Mouse (Mus musculus): Measurements from ENCODE around the gene Nrxn3.

The Nrxn3 gene

GRCm38 (mm10) chr12:89976648-89977047, 1254.0 kb downstream of the Nrxn3 start:
- DNase-seq: no peak

GRCm38 (mm10) chr12:89977479-89977878, 1254.8 kb downstream of the Nrxn3 start:
- no peak for DNase-seq

DNA sequence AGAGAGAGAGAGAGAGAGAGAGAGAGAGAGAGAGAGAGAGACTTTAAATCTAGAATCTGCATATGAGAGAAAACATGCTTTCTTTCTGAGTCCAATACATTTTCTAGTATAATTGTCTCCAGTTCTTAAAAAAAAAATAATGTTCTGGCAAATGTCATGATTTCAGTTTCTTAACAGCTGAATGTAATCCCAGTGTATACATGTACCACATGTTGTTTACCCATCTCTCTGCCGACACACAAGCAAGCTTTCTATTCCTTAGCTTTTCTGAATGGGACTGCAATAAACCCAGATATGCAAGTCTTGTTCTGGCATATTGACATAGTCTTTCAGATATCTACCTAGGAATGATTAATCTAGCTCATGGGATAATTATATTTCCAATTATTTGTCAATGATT, 1256.5 kb downstream of the Nrxn3 start:
- no peak for DNase-seq

DNA sequence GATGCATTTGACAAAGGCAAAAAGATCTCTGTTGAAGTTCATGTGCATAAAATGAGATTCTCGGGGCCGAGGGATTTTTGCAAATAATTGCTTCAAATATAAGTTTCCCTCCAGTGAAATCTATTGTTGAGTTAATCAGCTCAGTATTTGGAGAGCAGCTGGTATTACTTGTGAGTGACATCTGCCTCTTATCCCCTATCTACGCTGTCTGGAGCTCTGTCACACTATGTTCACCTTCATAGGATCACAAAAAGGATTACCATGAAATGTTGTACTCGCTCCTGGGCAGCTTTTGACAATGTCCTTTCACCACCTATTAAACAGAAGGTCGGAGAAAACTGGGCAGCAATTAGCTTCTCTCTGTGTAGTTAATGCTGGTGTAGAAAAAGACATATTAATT, 1259.8 kb downstream of the Nrxn3 start:
- DNase-seq: no peak

GRCm38 (mm10) chr12:89983399-89983798, 1260.7 kb downstream of the Nrxn3 start:
- no peak for DNase-seq

DNA sequence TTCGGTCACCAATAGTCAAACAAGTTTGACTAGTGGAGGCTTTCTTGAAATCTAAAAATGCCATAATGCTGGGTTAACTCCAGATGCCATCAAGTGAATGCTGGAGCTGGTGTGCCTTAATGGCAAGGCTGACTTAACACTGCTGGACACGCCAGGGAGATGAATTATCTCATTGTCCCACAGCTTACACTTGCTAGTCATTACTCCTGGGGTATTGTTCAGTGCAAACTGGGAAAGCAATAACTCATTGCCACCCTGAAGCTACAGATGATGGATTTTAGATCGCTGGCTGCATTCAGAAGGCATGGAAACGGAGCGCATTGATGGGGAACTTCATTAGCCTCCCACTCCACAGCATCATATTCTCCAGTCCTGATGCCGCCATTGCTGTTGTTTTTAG, 1263.5 kb downstream of the Nrxn3 start:
- DNase-seq: no peak

- no peak for DNase-seq
Measured at GRCm38 (mm10) chr12:89993273-89993672, 1270.6 kb downstream of the Nrxn3 start.

- no peak for DNase-seq
Measured at GRCm38 (mm10) chr12:89995392-89995791, 1272.7 kb downstream of the Nrxn3 start.

- no peak for DNase-seq
Measured at GRCm38 (mm10) chr12:90010280-90010679, 1287.6 kb downstream of the Nrxn3 start.

DNA sequence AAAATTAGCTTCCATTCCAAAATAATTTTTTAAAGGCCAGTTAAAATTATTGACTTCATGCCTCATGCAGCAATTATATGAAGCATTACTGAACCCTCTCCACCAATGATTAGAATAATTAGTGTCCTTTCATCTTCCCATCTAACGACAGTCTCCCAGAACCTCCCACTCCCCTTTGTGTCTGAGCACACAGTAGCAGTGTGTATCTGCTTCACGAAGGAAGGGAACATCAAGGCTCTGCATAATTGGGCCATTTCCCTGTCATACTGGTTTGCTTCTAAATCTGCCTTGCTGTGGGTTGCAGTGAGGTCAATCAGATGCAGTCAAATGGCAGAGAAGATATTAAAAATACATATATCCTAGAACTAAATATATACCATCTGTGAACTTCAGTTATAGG, 1291.3 kb downstream of the Nrxn3 start:
- DNase-seq: no peak

DNA sequence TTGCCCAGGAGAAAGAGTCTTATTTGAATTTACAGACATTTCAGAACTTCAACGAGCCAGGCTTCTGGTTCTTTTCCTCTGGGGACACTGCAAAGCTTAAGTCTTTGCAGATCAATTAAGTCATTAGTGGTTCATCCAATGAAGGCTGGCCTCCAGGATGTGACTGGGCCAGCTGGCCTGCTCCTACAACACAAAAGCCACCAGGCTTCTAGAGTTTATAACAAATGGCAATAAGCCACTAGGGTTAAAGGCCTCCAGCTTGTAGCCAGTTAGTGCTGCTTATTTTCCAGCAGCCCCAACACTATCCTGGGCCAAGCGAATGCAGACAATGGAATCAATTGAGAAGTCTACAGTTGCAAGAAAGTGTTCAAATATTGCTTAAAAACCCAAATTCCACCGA, 1304.3 kb downstream of the Nrxn3 start:
- peak; percentile 2 for DNase-seq

- no peak for DNase-seq
Measured at GRCm38 (mm10) chr12:90041038-90041437, 1318.4 kb downstream of the Nrxn3 start.

GRCm38 (mm10) chr12:90056256-90056655, 1333.6 kb downstream of the Nrxn3 start:
- DNase-seq: no peak

GRCm38 (mm10) chr12:90059786-90060185, 1337.1 kb downstream of the Nrxn3 start:
- DNase-seq: no peak

- DNase-seq: no peak
Measured at GRCm38 (mm10) chr12:90061312-90061711, 1338.6 kb downstream of the Nrxn3 start.

DNA sequence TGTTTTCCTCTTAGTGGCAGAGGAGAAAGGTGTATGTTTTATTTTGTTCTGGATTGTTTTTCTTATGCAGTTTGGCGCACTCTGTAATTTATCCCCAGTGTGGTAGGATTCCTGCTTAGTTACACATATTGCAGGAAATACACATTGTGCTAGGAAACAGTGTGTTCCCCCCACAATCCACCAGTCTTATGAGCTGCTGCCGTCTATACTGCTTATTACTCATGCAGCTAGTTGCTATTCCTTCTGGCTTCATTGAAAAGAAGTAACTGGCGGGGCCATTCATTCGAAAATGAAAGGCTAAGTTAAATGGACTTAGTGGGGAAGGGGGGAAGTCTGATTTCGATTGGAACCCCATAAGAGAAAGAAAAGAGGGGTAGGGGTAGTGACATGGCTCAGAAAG, 1339.5 kb downstream of the Nrxn3 start:
- no peak for DNase-seq

DNA sequence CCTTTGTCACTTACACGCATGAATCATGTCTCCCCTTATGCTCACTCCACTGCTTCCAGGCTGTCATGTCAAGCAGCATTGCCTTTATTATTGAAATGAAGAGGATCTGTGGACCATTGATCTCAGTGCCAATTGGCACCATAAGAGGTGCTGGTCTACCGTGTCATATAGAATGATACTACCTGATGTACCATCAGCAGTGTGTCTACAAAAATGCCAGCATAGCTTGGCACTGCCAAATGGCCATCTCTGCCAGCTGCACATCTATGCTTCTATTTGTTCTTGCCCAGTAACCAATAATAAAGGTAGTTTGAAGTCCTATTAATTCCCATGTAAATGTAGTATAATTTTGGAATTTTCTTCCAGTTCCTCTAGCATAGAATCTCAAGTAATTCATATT, 1340.8 kb downstream of the Nrxn3 start:
- DNase-seq: no peak

DNA sequence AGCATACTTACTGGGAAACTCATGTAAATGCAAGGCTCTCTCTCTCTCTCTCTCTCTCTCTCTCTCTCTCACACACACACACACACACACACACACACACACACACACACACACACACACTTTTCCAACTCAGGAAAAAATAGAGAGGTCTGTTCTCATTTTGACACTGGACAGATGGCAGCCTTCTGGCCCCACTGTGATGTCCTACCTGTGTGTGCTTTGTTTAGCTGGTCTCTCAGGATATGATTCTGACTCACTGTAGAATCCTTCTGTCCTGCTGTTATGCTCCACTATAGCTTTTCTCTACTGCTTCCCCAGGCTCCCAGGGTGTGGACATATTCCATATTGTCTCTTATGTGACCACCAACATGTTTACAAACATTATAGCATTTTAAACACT, 1363.2 kb downstream of the Nrxn3 start:
- no peak for DNase-seq

GRCm38 (mm10) chr12:90095754-90096153, 1373.1 kb downstream of the Nrxn3 start:
- DNase-seq: no peak

DNA sequence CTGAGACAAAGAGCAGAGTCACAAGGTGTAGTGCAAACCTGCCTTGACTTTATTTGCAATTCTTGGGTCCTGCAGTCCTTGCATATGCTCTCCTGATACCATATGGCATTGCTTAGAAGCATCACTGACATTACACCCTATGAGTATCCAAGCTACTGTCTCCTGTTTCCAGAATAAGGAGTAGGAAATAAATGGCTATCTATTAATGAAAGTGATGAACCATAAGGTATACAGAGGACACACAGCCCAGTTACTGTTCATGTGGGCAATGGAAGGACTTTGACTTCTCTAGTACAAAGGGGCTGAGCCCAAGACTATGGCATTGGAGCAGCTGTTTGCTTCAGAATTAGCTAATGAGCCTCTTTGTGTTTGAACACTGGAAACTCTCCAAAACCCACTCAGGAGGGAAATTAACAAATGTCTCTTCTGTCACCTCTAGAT, 1390.7 kb downstream of the Nrxn3 start:
- no peak for DNase-seq

GRCm38 (mm10) chr12:90131927-90132869, 1409.5 kb downstream of the Nrxn3 start:
- no peak for DNase-seq

DNA sequence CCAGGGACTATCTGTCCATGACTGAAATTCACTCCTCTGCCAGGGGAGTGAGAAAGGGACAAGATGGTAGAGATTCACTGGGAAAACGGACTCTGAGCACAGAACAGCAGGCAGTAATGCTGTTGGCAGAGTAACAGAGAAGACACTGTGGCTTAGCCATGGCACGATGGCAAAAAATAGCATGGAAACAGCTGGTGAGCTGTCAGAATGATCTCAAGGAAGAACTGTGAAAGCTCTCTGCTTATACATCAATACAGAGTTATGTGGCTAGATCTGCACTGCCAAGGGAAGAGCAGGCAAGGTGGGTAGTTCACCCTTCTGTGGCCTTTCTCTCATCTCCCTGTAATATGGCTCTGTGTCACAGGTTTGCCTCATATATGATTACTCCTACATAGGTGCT, 1419.3 kb downstream of the Nrxn3 start:
- no peak for DNase-seq

- DNase-seq: no peak
Measured at GRCm38 (mm10) chr12:90144247-90144646, 1421.6 kb downstream of the Nrxn3 start.

DNA sequence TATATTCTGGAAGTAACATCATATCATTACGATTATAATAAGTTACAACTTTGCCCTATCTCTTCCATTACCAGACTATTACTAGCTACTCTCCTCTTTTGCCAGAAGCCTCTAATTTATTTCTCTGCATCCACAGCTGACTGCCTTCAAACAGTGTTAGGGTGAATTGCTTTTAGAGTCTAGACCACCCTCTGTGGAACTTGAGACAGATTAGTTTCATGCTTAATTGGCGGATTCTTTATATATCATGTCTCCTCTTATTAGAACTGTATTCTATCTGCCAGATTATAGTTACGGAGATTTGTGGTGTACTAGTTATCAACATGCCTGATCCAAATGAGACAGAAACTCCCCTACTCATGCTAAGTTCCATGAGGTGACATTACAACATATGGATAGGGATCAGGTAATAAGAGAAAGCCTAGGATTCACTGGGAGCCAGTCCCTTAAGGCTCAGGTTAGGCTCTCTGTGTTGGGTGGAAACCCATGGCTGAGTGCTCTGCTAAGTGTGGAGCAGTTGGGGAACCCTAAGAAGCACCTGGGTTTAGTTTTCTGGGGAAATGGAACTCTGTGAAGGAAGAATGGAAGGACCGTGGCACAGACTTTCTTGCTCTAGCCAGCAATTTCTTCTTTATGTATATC, 1435.6 kb downstream of the Nrxn3 start:
- DNase-seq: no peak
